Mouse (Mus musculus) stomach, embryonic 16.5 days (tissue): ENCODE measurements around the gene Six5. TPM values are rescaled to one million over a fixed set of nuclear protein-coding genes. Genes with fewer than 3 reads are reported as not detected.

ENCODE experiments used
- ATAC-seq: fragments of 200-750 bp; cut with Nextera tagmentation; 2 replicates; pipeline ENCODE4 v1.8.0; 2017; ENCODE audit warnings: moderate number of reproducible peaks, moderate TSS enrichment; ENCODE audit not compliant: insufficient read depth, low FRiP score
- H3K27ac ChIP-seq: fragments of 300-500 bp; sonication (generic); 2 replicates; pipeline ENCODE4 v1.5.1; 2014; ENCODE audit warnings: low read length
- H3K27me3 ChIP-seq: fragments of 300-500 bp; sonication (generic); 2 replicates; pipeline ENCODE4 v1.6.1; 2014; ENCODE audit warnings: low read length, control low read depth, mixed read lengths; ENCODE audit not compliant: control insufficient read depth, insufficient read depth
- H3K36me3 ChIP-seq: fragments of 300-500 bp; sonication (generic); 2 replicates; pipeline ENCODE4 v1.6.1; 2014; ENCODE audit warnings: low read length; ENCODE audit not compliant: control insufficient read depth, insufficient read depth
- H3K4me1 ChIP-seq: fragments of 300-500 bp; sonication (generic); 2 replicates; pipeline ENCODE4 v1.6.1; 2014; ENCODE audit warnings: low read length, control low read depth, mixed read lengths; ENCODE audit not compliant: control insufficient read depth, insufficient read depth
- H3K4me2 ChIP-seq: fragments of 300-500 bp; sonication (generic); 2 replicates; pipeline ENCODE4 v1.6.1; 2014; ENCODE audit warnings: low read depth, low read length, mixed read lengths
- H3K4me3 ChIP-seq: fragments of 300-500 bp; sonication (generic); replicated peaks from 2 replicates; pipeline ENCODE4 v1.5.1; 2014; ENCODE audit warnings: mild to moderate bottlenecking, low read length
- H3K9ac ChIP-seq: fragments of 300-500 bp; sonication (generic); 2 replicates; pipeline ENCODE4 v1.6.1; 2014; ENCODE audit warnings: low read length
- H3K9me3 ChIP-seq: fragments of 300-500 bp; sonication (generic); replicated peaks from 2 replicates; pipeline ENCODE4 v1.6.1; 2016; ENCODE audit warnings: low read length, control low read depth; ENCODE audit not compliant: control insufficient read depth
- WGBS: fragments of 180-500 bp; shearing (Covaris S2); extraction: QIAGEN DNeasy Blood & Tissue Kit; methylation state at CpG from one replicate; pipeline ENCODE4 v1.1.7; 2014; 5-methylcytosine and 5-hydroxymethylcytosine counted together
- polyA plus RNA-seq: library from polyadenylated mRNA; unstranded; fragments of >200 nt; fragmentation: Nextera tagmentation; extraction: Ambion mirVana; gene quantifications from 2 replicates; pipeline ENCODE4 v1.2.1, GENCODE M21; 2015

Gene Six5
- polyA plus RNA-seq, 1 experiment from 2014 or later, result 10.4 TPM

DNA sequence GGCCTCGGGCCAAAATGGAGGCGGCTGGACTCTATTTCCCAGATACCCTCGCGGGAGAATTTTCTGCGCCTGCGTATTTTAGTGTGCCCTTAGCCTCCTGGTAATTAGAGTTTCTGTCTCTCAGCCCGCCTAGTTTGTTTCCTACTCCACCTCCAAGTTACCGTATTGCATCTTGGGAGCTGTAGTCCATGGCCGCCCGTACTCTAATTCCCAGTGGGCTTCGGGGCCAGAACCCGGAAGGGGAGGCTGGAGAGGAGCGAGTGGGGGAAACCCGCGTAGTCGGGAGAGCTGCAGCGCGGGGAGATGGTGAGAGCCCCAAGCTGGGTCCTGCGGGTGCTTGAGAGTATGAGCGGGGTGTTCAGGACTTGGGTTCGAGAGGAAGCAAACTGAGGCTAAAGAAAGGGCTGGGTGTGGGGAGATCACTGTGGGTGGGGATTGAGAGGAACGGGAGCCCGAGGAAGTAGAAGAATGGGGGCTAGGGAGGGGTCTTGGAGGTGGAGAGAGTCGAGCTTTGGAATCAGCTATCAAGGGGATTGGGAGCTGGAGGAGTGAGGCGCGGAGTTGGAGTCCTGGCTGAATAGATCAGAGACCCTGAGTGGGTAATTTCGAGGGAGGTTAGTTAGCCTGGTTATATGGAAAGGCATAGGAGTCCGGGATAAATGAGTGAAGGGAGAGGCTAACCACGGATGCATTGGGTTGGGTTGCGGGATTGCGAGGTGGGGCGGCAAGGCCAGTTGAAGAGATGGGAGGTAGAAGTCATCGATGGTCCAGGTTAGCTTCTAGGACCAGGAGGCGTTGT, 25.4 kb downstream of the Six5 start, which contains the start of gene Fbxo46:
Gene Fbxo46 (plus strand): TSS at position 229 of the 799 bp plus-strand sequence.
- no peaks in the 10 kb centered on the region for H3K36me3 ChIP-seq
- H3K9ac ChIP-seq, result peak within 1 kb of the TSS; percentile 85
- H3K4me1 ChIP-seq, result peaks cover 19% of the 10 kb centered on the region; the same call in 1 of the 2 replicates
- 2% methylated on average over 34 of the region's 34 CpGs for WGBS
- ATAC-seq, result peak; percentile 95
- H3K4me3 ChIP-seq, result peak within 1 kb of the TSS; percentile 73
- no peak within 1 kb of the TSS for H3K27ac ChIP-seq
- H3K27me3 ChIP-seq, result no peaks in the 10 kb centered on the region
- no peaks in the 10 kb centered on the region for H3K9me3 ChIP-seq
- H3K4me2 ChIP-seq, result peak within 1 kb of the TSS; percentile 87

DNA sequence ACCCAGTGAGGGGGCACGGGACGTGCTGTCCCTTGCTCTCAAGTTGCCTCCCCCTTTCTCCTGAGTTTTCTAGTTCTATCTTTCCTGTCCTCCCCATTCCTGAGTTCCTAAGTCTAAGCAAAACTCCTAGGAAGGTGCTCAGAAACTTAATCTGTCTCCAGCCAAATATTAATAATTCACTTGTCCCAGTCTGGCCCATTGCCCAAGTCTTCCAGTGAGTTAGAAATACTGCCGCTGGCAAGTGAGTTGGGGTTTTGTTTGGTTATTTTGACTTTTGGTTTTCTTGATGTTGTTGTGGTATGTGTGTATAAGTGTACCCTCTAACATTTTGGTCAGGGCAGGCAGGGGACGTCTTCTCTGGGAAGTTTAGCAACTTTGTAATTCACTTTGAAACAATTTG, 27.3 kb downstream of the Six5 start:
- WGBS, result 90% methylated on average over 4 of the region's 4 CpGs
- ATAC-seq, result no peak

DNA sequence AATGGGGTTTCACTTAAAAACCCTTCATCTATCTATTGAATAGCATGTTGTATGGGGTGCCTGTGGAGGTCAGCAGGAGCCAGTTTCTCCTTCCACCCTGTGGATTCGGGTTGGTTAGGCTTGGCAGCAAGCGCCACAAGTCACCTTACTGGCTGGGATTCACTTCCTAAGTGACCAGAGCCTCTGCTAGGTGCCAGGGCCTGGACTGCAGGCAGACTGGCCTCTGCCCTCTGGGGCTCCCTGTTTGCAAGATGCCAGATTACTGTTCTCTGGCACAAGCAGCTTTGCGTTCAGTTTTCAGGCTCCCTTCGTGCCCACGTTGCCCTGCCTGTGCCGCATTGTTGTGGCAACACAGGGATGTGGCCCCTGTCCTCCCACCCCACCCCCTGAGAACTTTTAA, 30.3 kb downstream of the Six5 start:
- no peaks in the 10 kb centered on the region for H3K9me3 ChIP-seq
- H3K4me1 ChIP-seq, result peaks cover 13% of the 10 kb centered on the region; the same call in 1 of the 2 replicates
- no peak overlapping the region for H3K9ac ChIP-seq
- H3K27me3 ChIP-seq, result no peaks in the 10 kb centered on the region
- 80% methylated on average over 6 of the region's 6 CpGs for WGBS
- no peak for ATAC-seq
- H3K4me2 ChIP-seq, result no peak overlapping the region
- H3K36me3 ChIP-seq, result no peaks in the 10 kb centered on the region
- no peak overlapping the region for H3K4me3 ChIP-seq
- no peak overlapping the region for H3K27ac ChIP-seq

More for the DNA sequence above, 27.3 kb downstream of the Six5 start:
- H3K36me3 ChIP-seq, result no peaks in the 10 kb centered on the region
- H3K27me3 ChIP-seq, result no peaks in the 10 kb centered on the region
- H3K4me1 ChIP-seq, result peaks cover 19% of the 10 kb centered on the region; the same call in 1 of the 2 replicates
- no peak overlapping the region for H3K27ac ChIP-seq
- H3K4me3 ChIP-seq, result no peak overlapping the region
- no peaks in the 10 kb centered on the region for H3K9me3 ChIP-seq
- H3K4me2 ChIP-seq, result no peak overlapping the region
- no peak overlapping the region for H3K9ac ChIP-seq

DNA sequence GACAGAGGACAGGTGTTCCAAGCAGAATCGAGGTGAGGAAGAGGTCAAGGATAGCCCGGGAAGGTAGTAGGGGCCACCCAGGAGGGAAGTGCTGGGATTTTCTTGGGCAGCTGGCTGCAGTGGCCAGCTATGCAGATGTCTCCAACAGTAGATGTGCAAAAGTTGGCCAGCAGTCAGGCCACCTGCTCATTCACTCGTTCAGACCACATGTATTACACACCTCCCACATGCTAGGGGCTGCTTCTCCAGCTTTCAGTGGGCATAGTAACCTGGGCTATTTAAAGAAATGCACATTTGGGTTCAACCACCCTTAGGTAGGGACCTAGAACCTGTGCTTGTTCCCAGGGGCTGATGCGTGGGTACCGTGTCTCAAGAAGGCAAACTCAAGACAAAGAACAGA, 33.4 kb downstream of the Six5 start:
- H3K27ac ChIP-seq, result no peak overlapping the region
- no peaks in the 10 kb centered on the region for H3K9me3 ChIP-seq
- 77% methylated on average over 5 of the region's 5 CpGs for WGBS
- peaks cover 10% of the 10 kb centered on the region for H3K4me1 ChIP-seq
- no peak overlapping the region for H3K9ac ChIP-seq
- no peak overlapping the region for H3K4me2 ChIP-seq
- no peak overlapping the region for H3K4me3 ChIP-seq
- no peak for ATAC-seq
- no peaks in the 10 kb centered on the region for H3K27me3 ChIP-seq
- no peaks in the 10 kb centered on the region for H3K36me3 ChIP-seq

DNA sequence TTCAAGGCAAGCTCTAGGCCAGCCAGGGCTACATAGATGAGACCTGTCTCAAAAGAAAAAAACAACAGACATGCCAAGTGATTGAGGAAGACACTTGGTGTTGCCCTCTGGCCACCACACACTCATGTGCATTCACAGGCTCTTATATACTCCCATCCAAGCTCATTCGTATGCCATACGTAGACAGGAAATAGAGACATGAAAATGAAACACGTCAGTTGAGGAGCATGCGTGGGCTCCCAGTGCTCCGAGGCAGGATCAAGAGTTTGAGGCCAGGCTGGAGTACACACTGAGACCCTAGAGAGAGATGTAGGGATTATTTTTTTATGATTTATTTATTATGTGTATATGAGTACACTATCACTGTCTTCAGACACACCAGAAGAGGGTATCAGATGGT, 35.0 kb downstream of the Six5 start:
- Histone ChIP-seq H3K36me3 (no peaks in the 10 kb centered on the region), H3K4me3 (no peak overlapping the region), H3K9ac (no peak overlapping the region), H3K9me3 (no peaks in the 10 kb centered on the region), H3K27ac (no peak overlapping the region), H3K27me3 (no peaks in the 10 kb centered on the region), H3K4me2 (no peak overlapping the region), H3K4me1 (peaks cover 10% of the 10 kb centered on the region)
- 92% methylated on average over 5 of the region's 5 CpGs for WGBS
- ATAC-seq, result no peak

DNA sequence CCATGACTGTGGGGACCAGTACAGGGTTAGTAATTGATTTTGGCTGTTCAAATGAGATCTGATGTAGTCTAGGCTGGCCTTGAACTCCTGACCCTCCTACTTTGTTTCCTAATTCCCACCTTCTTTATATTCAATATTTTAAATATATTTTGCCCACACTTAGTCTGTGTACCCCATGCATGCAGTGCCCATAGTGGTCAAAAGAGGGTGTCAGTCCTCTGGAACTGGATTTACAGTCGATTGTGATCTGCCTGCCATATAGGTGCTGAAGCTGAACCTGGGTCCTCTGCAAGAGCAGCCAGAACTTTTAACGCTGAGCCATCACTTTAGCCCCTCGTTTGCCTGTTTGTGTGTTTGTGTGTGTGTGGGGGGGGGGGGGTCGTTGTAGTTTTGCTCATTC, 36.3 kb downstream of the Six5 start:
- peak overlapping the region; percentile 56 for H3K4me2 ChIP-seq
- 35% methylated on average over 4 of the region's 4 CpGs for WGBS
- H3K27ac ChIP-seq, result peak overlapping the region; percentile 91
- H3K9me3 ChIP-seq, result no peaks in the 10 kb centered on the region
- H3K4me3 ChIP-seq, result peak overlapping the region; percentile 46
- H3K27me3 ChIP-seq, result no peaks in the 10 kb centered on the region
- H3K4me1 ChIP-seq, result peaks cover 10% of the 10 kb centered on the region
- no peak for ATAC-seq
- peak overlapping the region; percentile 65; the same call in 1 of the 2 replicates for H3K9ac ChIP-seq
- H3K36me3 ChIP-seq, result no peaks in the 10 kb centered on the region; the same call in 1 of the 2 replicates

DNA sequence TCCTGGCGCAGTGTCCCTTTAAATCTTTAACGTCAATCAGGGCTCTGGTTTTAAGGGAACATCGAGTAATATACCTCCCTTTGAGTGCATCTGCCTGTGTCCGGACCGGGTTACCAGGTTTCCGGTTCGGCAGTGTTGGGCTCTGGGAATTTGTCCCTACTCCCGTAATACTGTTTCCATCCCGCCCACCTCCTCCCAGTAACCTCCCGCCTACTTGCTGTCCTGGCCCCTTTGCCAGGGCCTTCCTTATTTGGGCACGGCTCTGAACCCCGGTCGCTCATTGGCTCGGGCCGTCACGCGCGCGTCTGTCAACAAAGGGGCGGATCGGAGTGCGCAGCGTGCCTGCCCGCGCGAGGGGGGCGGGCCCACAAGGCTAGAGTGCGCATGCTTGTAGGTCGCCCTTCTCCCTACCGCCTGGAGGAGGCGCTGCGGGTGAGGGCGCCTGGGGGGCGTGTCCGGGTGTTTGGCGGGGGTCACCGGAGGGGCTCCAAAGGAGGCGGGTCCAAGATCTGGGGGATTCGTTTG, 37.0 kb downstream of the Six5 start:
- H3K27me3 ChIP-seq, result no peaks in the 10 kb centered on the region
- peak overlapping the region; percentile 56 for H3K4me2 ChIP-seq
- peak overlapping the region; percentile 46 for H3K4me3 ChIP-seq
- peaks cover 4% of the 10 kb centered on the region for H3K36me3 ChIP-seq
- peaks cover 10% of the 10 kb centered on the region for H3K4me1 ChIP-seq
- WGBS, result under 1% methylated on average over 39 of the region's 39 CpGs
- H3K9me3 ChIP-seq, result no peaks in the 10 kb centered on the region
- ATAC-seq, result peak; percentile 99
- H3K27ac ChIP-seq, result peak overlapping the region; percentile 91
- peak overlapping the region; percentile 65 for H3K9ac ChIP-seq

DNA sequence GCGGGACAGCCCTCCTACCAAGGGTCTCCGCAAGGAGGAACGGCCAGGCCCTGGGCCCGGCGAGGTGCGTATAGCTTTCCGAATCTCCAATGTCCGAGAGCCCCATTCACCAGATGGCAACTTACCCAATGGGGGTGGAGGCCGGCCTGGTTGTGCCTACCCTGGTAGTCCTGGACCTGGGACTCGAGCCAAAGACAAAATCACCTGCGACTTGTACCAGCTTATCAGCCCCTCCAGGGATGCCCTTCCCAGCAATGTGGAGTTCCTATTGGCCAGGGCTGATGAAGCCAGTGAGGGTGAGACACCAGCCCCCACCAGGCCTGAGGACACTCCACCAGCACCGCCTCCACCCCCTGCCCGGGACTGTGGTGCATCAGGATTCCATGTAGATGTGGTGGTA, 41.8 kb downstream of the Six5 start:
- no peak overlapping the region for H3K4me2 ChIP-seq
- no peak for ATAC-seq
- H3K27me3 ChIP-seq, result no peaks in the 10 kb centered on the region
- H3K36me3 ChIP-seq, result peaks cover 26% of the 10 kb centered on the region
- 95% methylated on average over 13 of the region's 13 CpGs for WGBS
- H3K9me3 ChIP-seq, result no peaks in the 10 kb centered on the region
- H3K4me3 ChIP-seq, result no peak overlapping the region
- H3K9ac ChIP-seq, result no peak overlapping the region
- H3K4me1 ChIP-seq, result peaks cover 4% of the 10 kb centered on the region; the same call in 1 of the 2 replicates
- H3K27ac ChIP-seq, result no peak overlapping the region

DNA sequence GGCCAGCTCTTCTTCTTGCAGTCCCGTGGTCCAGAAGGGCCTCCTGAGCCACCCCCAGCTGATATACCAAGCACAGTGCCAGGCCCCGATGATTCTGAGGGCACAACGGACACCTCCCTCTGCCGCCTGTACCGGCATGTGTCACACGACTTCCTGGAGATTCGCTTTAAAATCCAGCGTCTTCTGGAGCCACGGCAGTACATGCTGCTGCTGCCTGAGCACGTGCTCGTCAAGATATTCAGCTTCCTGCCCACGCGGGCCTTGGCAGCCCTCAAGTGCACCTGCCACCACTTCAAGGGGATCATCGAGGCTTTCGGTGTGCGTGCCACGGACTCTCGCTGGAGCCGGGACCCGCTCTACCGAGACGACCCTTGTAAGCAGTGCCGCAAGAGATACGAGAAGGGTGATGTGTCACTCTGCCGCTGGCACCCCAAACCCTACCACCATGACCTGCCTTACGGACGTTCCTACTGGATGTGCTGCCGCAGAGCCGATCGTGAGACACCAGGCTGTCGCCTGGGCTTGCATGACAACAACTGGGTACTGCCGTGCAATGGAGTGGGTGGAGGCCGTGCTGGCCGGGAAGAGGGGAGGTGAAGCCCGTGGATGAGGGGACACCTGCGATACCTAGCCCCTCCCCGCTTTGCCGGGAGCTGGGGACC, 42.4 kb downstream of the Six5 start:
- Histone ChIP-seq H3K4me2 (no peak overlapping the region), H3K4me3 (no peak overlapping the region), H3K9ac (no peak overlapping the region), H3K4me1 (peaks cover 3% of the 10 kb centered on the region; the same call in 1 of the 2 replicates), H3K9me3 (no peaks in the 10 kb centered on the region), H3K27me3 (no peaks in the 10 kb centered on the region), H3K36me3 (peaks cover 26% of the 10 kb centered on the region), H3K27ac (no peak overlapping the region)
- ATAC-seq, result no peak
- WGBS, result 91% methylated on average over 38 of the region's 38 CpGs
